Mouse (Mus musculus): Measurements from ENCODE around the gene Ghrhr.

Gene Ghrhr

GRCm38 (mm10) chr6:55396622-55397041, 20.5 kb downstream of the Ghrhr start:
- peak; percentile 79 for DNase-seq

GRCm38 (mm10) chr6:55398869-55399628, 23.0 kb downstream of the Ghrhr start:
- DNase-seq: no peak

- peak; percentile 80 for DNase-seq
Observed at GRCm38 (mm10) chr6:55399910-55400309, 23.8 kb downstream of the Ghrhr start.

GRCm38 (mm10) chr6:55402041-55402776, 26.1 kb downstream of the Ghrhr start:
- DNase-seq: no peak

GRCm38 (mm10) chr6:55403411-55404309, 27.6 kb downstream of the Ghrhr start:
- no peak for DNase-seq

- no peak for DNase-seq
Observed at GRCm38 (mm10) chr6:55404421-55404990, 28.4 kb downstream of the Ghrhr start.

- no peak for DNase-seq
Observed at GRCm38 (mm10) chr6:55407345-55407744, 31.2 kb downstream of the Ghrhr start.

- no peak for DNase-seq
Observed at GRCm38 (mm10) chr6:55410119-55410775, 34.2 kb downstream of the Ghrhr start.

- no peak for DNase-seq
Observed at GRCm38 (mm10) chr6:55410977-55411376, 34.9 kb downstream of the Ghrhr start.

GRCm38 (mm10) chr6:55416202-55416601, 40.1 kb downstream of the Ghrhr start:
- peak; percentile 27 for DNase-seq

GRCm38 (mm10) chr6:55418746-55419410, 42.8 kb downstream of the Ghrhr start:
- no peak for DNase-seq

GRCm38 (mm10) chr6:55420411-55420810, 44.3 kb downstream of the Ghrhr start:
- no peak for DNase-seq

GRCm38 (mm10) chr6:55420869-55421361, 44.8 kb downstream of the Ghrhr start:
- DNase-seq: peak; percentile 35

GRCm38 (mm10) chr6:55432121-55432520, 56.0 kb downstream of the Ghrhr start:
- DNase-seq: no peak

GRCm38 (mm10) chr6:55434360-55434759, 58.3 kb downstream of the Ghrhr start:
- no peak for DNase-seq

GRCm38 (mm10) chr6:55435266-55436159, 59.4 kb downstream of the Ghrhr start:
- peak; percentile 34 for DNase-seq

GRCm38 (mm10) chr6:55437919-55438318, 61.8 kb downstream of the Ghrhr start:
- no peak for DNase-seq
